Mouse (Mus musculus) embryonic fibroblast, embryonic 13.5 days (primary cell): ENCODE measurements around the gene Trim67.

ENCODE experiments used
- CTCF ChIP-seq: IDR thresholded peaks from 2 replicates; pipeline ENCODE4 v1.5.1; 2011; ENCODE audit warnings: mild to moderate bottlenecking, control low read depth, low read length, moderate library complexity, borderline replicate concordance; ENCODE audit not compliant: insufficient read depth
- POLR2A ChIP-seq: IDR thresholded peaks from 2 replicates; pipeline ENCODE4 v1.6.1; 2011; ENCODE audit warnings: low read depth, mild to moderate bottlenecking, control low read depth, low read length, moderate library complexity

DNA sequence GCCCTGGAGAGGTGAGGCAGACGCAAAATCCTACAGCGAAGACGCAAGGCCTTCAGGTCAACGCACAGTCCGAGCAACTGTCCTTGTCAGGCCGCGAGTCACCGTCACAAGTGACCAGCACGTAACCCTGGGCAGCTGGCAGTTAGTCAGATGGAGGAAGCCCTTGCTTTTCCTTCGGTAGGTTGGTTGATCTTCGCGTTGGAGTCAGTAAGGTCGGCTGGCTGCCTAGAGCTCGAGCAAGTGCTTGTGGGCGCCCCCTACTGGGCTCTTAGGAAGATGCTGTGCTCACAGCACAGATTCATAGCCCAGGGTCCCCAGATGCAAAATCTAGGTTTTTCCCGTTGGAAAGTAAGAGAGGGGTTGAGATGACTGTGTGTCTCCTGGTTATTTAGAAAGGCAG lies 17.2 kb upstream of the Trim67 start:
- TF ChIP-seq CTCF: no peak
- TF ChIP-seq POLR2A: no peak
